Mouse (Mus musculus): ENCODE data around the gene Pxdn. TPM values are rescaled to one million over a fixed set of nuclear protein-coding genes. Genes with fewer than 3 reads are reported as not detected.
A peak's percentile ranks its signal among the peaks of the same experiment; 100 is the strongest.

Gene Pxdn
- polyA plus RNA-seq, 2 experiments, result 3.0 to 3.2 TPM

DNA sequence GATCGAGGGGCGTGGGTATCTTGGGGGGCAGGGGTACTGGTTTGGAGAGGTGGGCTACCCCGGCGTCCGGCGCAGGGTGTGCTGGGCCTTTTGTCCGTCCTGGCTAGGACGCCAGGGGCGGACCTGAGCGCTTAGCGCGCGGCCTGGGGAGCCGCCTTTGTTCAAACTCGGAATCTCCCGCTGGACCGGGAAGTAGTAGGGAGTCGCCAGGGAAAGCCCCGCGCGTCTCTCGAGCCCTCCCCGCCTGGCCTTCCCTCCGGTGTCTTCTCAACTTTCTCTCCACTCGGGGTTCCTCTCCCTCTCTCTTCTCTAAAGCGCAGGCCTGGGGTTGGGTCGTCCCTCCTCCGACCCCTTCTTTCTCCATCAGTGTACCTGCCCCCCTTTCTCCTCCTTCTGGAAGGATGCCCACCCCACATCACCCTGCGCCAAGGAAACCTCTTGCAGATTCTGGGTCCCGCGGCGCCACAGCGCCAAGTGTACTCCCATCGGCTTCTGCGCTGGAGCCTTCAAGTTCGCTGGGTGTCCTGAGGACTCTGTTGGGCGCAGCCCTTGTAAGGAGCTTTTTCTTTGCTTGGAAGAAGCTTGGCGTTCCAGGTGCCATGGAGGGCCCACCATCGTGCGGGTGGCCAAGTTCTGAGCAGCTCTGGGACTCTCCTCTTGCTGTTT lies 1.1 kb downstream of the Pxdn start:
- Histone ChIP-seq H3K9ac (replicated peaks) (no peak overlapping the region), H3K27me3 (ENCODE audit: control insufficient read depth, insufficient read depth, low read length) (peaks cover 20% of the 10 kb centered on the region), H3K4me2 (ENCODE audit: low read depth) (no peak overlapping the region), H3K4me3 (ENCODE audit: insufficient read depth in 1 of 2, low read depth in 2 of 2, low read length in 2 of 2) (peak overlapping the region; percentile 31 to 46), H3K36me3 (replicated peaks; ENCODE audit: control insufficient read depth, insufficient read depth, low read depth) (no peaks in the 10 kb centered on the region), H3K4me1 (replicated peaks; ENCODE audit: control insufficient read depth in 2 of 2, insufficient read depth in 2 of 2, low read length in 1 of 2) (no peaks in the 10 kb centered on the region), H3K27ac (no peak overlapping the region), H3K9me3 (ENCODE audit: control insufficient read depth, low read length) (no peaks in the 10 kb centered on the region)
- TF ChIP-seq CTCF (IDR thresholded peaks at IDR 0.05; ENCODE audit: low read depth), result no peak
- no peak for TF ChIP-seq EP300 (IDR thresholded peaks at IDR 0.05; ENCODE audit: low read depth)
- DNase-seq (ENCODE audit: low read depth in 3 of 3, low spot score in 3 of 3) (no peak), ATAC-seq (ENCODE audit: insufficient read depth) (no peak)
- WGBS (ENCODE audit: insufficient replicate concordance), result under 1% methylated on average over 39 of the region's 40 CpGs

DNA sequence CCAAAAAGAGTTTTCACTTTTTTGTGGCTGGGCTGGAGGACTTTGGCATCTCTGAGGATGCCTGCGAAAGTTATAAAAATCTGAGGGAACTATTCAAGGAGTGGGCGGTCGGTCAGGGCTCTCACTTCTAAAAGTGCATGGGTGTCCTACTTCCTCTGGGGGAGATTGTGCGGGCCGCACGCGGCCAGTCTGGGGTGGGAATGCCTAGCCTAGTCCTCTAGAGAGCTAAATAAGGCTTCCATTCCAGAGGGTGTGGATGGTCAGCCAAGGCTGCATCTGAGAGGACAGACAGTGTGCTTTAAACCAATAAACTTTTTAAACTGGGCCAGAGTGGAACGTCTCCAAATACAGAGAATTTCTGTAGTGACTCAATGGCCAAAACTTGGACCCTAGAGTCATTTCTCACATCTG lies 1.9 kb downstream of the Pxdn start:
- ATAC-seq (ENCODE audit: insufficient read depth) (no peak), DNase-seq (ENCODE audit: low read depth in 3 of 3, low spot score in 3 of 3) (no peak)
- Histone ChIP-seq H3K4me2 (ENCODE audit: low read depth) (no peak overlapping the region), H3K27ac (no peak overlapping the region), H3K4me3 (ENCODE audit: insufficient read depth in 1 of 2, low read depth in 2 of 2, low read length in 2 of 2) (peak overlapping the region in 1 of 2 experiments; percentile 34; a peak in 1 of 4 replicates), H3K36me3 (replicated peaks; ENCODE audit: control insufficient read depth, insufficient read depth, low read depth) (no peaks in the 10 kb centered on the region), H3K4me1 (replicated peaks; ENCODE audit: control insufficient read depth in 2 of 2, insufficient read depth in 2 of 2, low read length in 1 of 2) (no peaks in the 10 kb centered on the region), H3K9me3 (ENCODE audit: control insufficient read depth, low read length) (no peaks in the 10 kb centered on the region), H3K9ac (replicated peaks) (no peak overlapping the region), H3K27me3 (ENCODE audit: control insufficient read depth, insufficient read depth, low read length) (peaks cover 20% of the 10 kb centered on the region)
- WGBS (ENCODE audit: insufficient replicate concordance), result 13% methylated on average over 8 of the region's 8 CpGs
- TF ChIP-seq CTCF (IDR thresholded peaks at IDR 0.05; ENCODE audit: low read depth) (no peak), EP300 (IDR thresholded peaks at IDR 0.05; ENCODE audit: low read depth) (no peak)

- no peaks in the 10 kb centered on the region for H3K36me3 ChIP-seq (replicated peaks; ENCODE audit: control insufficient read depth, insufficient read depth, low read depth)
- 30% methylated on average over 2 of the region's 2 CpGs for WGBS (ENCODE audit: insufficient replicate concordance)
- no peak overlapping the region for H3K9ac ChIP-seq (replicated peaks)
- TF ChIP-seq EP300 (IDR thresholded peaks at IDR 0.05; ENCODE audit: low read depth), result no peak
- no peak for TF ChIP-seq CTCF (IDR thresholded peaks at IDR 0.05; ENCODE audit: low read depth)
- peaks cover 0 to 2% of the 10 kb centered on the region in 2 experiments; a peak in 1 of 4 replicates for H3K4me1 ChIP-seq (replicated peaks; ENCODE audit: control insufficient read depth in 2 of 2, insufficient read depth in 2 of 2, low read length in 1 of 2)
- H3K4me2 ChIP-seq (ENCODE audit: low read depth), result no peak overlapping the region
- H3K27ac ChIP-seq, result no peak overlapping the region
- DNase-seq (ENCODE audit: low read depth in 3 of 3, low spot score in 3 of 3), result no peak
- H3K4me3 ChIP-seq (ENCODE audit: insufficient read depth in 1 of 2, low read depth in 2 of 2, low read length in 2 of 2), result no peak overlapping the region
- H3K9me3 ChIP-seq (ENCODE audit: control insufficient read depth, low read length), result no peaks in the 10 kb centered on the region
- H3K27me3 ChIP-seq (ENCODE audit: control insufficient read depth, insufficient read depth, low read length), result peaks cover 17% of the 10 kb centered on the region
- ATAC-seq (ENCODE audit: insufficient read depth), result no peak
Observed at GRCm38 (mm10) chr12:29942435-29942834, 5.0 kb downstream of the Pxdn start.

DNA sequence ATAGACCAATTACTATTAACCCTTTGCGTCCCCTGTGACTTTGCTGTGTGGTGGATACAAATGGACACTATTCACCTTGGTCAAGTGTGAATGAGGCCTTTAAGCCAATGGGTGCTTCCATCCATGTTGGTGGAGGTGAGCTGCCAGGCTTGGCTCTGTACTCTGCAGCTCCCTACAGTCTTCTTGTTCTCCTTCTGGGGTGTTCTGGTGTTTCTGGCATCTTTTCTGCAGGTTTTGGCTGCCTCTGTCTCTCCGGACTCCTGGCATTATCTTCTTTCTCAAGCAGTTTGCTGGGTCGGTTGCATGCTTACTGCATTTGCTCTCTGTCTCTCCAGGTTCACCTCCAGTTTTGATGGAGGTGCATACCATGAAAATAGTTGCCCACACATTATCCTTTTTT lies 7.2 kb downstream of the Pxdn start:
- Histone ChIP-seq H3K27me3 (ENCODE audit: control insufficient read depth, insufficient read depth, low read length) (no peaks in the 10 kb centered on the region), H3K27ac (no peak overlapping the region), H3K4me2 (ENCODE audit: low read depth) (no peak overlapping the region), H3K4me1 (replicated peaks; ENCODE audit: control insufficient read depth in 2 of 2, insufficient read depth in 2 of 2, low read length in 1 of 2) (peaks cover 0 to 2% of the 10 kb centered on the region in 2 experiments; a peak in 1 of 4 replicates), H3K9ac (replicated peaks) (no peak overlapping the region), H3K36me3 (replicated peaks; ENCODE audit: control insufficient read depth, insufficient read depth, low read depth) (no peaks in the 10 kb centered on the region), H3K9me3 (ENCODE audit: control insufficient read depth, low read length) (no peaks in the 10 kb centered on the region), H3K4me3 (ENCODE audit: insufficient read depth in 1 of 2, low read depth in 2 of 2, low read length in 2 of 2) (no peak overlapping the region)
- WGBS (ENCODE audit: insufficient replicate concordance), result 51% methylated on average over 3 of the region's 3 CpGs
- no peak for DNase-seq (ENCODE audit: low read depth in 3 of 3, low spot score in 3 of 3)
- ATAC-seq (ENCODE audit: insufficient read depth), result no peak
- TF ChIP-seq CTCF (IDR thresholded peaks at IDR 0.05; ENCODE audit: low read depth) (no peak), EP300 (IDR thresholded peaks at IDR 0.05; ENCODE audit: low read depth) (no peak)

DNA sequence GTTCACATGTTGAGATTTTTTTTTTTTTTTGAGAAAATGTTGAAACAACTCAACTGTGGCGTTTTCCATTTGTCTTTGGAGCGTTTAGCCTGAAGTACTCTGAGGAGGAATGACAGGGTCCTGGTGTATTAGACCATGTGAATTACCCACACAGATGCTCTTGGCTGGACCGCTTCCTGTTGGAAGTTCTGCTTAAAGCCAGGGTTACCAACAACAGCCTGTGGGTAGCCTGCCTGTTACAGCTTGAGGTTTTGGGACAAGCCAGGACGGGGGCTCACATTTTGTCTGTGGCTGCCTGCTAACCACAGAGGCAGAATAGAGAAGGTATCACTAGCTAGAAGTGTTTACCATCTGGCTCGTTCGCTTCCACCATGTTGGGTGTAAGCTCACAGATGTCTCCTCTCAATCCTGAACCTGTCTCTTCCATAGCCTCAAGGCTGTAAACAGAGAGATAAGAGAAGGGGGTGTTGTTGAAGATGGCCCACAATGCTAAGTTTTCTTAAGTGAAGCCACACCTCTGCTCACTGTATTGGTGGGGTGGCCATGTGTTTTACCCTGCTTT lies 7.9 kb downstream of the Pxdn start:
- no peak overlapping the region for H3K9ac ChIP-seq (replicated peaks)
- 18% methylated on average over 6 of the region's 6 CpGs for WGBS (ENCODE audit: insufficient replicate concordance)
- H3K27me3 ChIP-seq (ENCODE audit: control insufficient read depth, insufficient read depth, low read length), result no peaks in the 10 kb centered on the region
- H3K4me2 ChIP-seq (ENCODE audit: low read depth), result no peak overlapping the region
- H3K4me3 ChIP-seq (ENCODE audit: insufficient read depth in 1 of 2, low read depth in 2 of 2, low read length in 2 of 2), result no peak overlapping the region
- DNase-seq (ENCODE audit: low read depth in 3 of 3, low spot score in 3 of 3) (no peak), ATAC-seq (ENCODE audit: insufficient read depth) (no peak)
- H3K27ac ChIP-seq, result no peak overlapping the region
- H3K36me3 ChIP-seq (replicated peaks; ENCODE audit: control insufficient read depth, insufficient read depth, low read depth), result no peaks in the 10 kb centered on the region
- no peak for TF ChIP-seq EP300 (IDR thresholded peaks at IDR 0.05; ENCODE audit: low read depth)
- TF ChIP-seq CTCF (IDR thresholded peaks at IDR 0.05; ENCODE audit: low read depth), result no peak
- peaks cover 0 to 2% of the 10 kb centered on the region in 2 experiments; a peak in 1 of 4 replicates for H3K4me1 ChIP-seq (replicated peaks; ENCODE audit: control insufficient read depth in 2 of 2, insufficient read depth in 2 of 2, low read length in 1 of 2)
- H3K9me3 ChIP-seq (ENCODE audit: control insufficient read depth, low read length), result no peaks in the 10 kb centered on the region

Data from liver, embryonic 14.5 days (tissue).